Mouse (Mus musculus): ENCODE measurements around the gene Bmp2. TPM values are rescaled to one million over a fixed set of nuclear protein-coding genes. Genes with fewer than 3 reads are reported as not detected.

The Bmp2 gene
- total and polyA plus RNA-seq, 3 experiments, result 0.96 to 1.8 (median 1.6) TPM

DNA sequence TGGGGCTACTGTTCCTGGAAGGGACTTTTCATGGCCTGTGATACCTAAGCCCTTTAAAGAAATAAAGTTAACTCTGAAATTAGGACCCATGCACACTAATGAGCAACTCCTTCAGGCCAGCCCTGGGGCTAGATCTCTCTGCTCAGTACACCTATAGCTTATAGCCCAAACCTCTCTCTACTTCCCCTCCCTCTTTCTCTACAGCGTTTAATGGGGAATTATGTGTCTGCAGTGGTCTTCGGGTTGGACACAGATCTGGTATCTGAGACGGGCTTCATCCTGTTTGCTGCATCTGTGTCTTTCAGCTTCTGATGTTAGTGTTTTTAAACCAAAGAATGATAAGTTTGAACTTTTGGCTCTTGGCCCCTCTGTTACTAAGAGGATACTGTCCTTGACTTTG lies 18.9 kb upstream of the Bmp2 start:
- Histone ChIP-seq H3K4me1 (ENCODE audit: control insufficient read depth, insufficient read depth, low read length) (no peaks in the 10 kb centered on the region), H3K27ac (no peak overlapping the region), H3K36me3 (ENCODE audit: control insufficient read depth, insufficient read depth, low read length) (no peaks in the 10 kb centered on the region), H3K4me3 (no peak overlapping the region), H3K9ac (ENCODE audit: low read depth, low read length) (no peak overlapping the region), H3K27me3 (ENCODE audit: control insufficient read depth, insufficient read depth, low read length) (no peaks in the 10 kb centered on the region), H3K79me2 (replicated peaks; ENCODE audit: control insufficient read depth, insufficient read depth, low read length) (no peaks in the 10 kb centered on the region)
- TF ChIP-seq CTCF (IDR thresholded peaks at IDR 0.05), result no peak
- TF ChIP-seq EP300 (IDR thresholded peaks at IDR 0.05; ENCODE audit: insufficient read depth, low read depth, low read length), result no peak
- TF ChIP-seq POLR2A (IDR thresholded peaks at IDR 0.05; ENCODE audit: insufficient read depth, low read depth, low read length), result no peak
- intact Hi-C loops (cut with DNase I), result no loop called here
- DNase-seq, result no peak
- 39% methylated on average over 3 of the region's 3 CpGs for WGBS

DNA sequence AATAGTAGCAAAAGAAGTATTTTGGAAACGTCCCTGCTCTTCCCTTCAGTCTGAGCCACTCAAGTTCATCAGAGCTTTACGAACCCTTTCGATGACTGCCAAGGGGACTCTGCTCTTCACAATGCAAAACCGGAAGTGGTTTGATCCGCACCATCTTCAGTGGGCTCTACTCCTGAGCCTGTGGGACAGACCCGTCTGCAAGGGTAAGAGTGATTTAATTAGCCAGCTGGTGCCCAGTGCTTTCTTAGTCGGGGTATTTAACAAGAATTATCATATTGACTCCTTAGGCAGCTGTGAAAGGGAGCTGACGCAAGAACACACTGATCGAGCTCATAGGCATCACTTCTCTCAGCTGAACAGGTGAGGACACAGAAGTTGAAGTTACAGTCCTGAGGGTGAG lies 16.5 kb upstream of the Bmp2 start:
- intact Hi-C loops (cut with DNase I), result no loop called here
- no peaks in the 10 kb centered on the region for H3K36me3 ChIP-seq (ENCODE audit: control insufficient read depth, insufficient read depth, low read length)
- H3K27ac ChIP-seq, result no peak overlapping the region
- H3K4me3 ChIP-seq, result no peak overlapping the region
- 84% methylated on average over 9 of the region's 9 CpGs for WGBS
- H3K9ac ChIP-seq (ENCODE audit: low read depth, low read length), result no peak overlapping the region
- no peaks in the 10 kb centered on the region for H3K4me1 ChIP-seq (ENCODE audit: control insufficient read depth, insufficient read depth, low read length)
- H3K27me3 ChIP-seq (ENCODE audit: control insufficient read depth, insufficient read depth, low read length), result no peaks in the 10 kb centered on the region
- no peak for DNase-seq
- TF ChIP-seq CTCF (IDR thresholded peaks at IDR 0.05) (no peak), POLR2A (IDR thresholded peaks at IDR 0.05; ENCODE audit: insufficient read depth, low read depth, low read length) (no peak), EP300 (IDR thresholded peaks at IDR 0.05; ENCODE audit: insufficient read depth, low read depth, low read length) (no peak)
- H3K79me2 ChIP-seq (replicated peaks; ENCODE audit: control insufficient read depth, insufficient read depth, low read length), result no peaks in the 10 kb centered on the region

DNA sequence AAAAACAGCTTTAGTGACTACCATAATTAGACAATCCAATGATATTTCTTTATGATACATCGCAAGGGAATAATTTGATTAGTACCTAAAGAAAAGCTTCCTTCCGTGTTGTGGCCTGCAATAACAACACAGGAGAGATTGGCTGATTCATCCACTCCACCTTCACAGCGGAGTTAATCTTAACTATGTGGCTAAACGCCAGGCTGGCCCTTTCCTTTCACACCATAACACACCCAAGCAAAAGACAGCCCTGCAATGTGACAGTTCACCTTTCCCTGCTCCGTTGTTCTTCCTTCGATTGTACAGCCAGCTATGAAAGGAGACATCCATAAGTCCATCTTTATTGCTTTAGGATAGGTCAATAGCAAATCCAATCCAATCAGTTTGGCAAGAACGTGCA lies 15.1 kb upstream of the Bmp2 start:
- no peaks in the 10 kb centered on the region for H3K4me1 ChIP-seq (ENCODE audit: control insufficient read depth, insufficient read depth, low read length)
- H3K9ac ChIP-seq (ENCODE audit: low read depth, low read length), result no peak overlapping the region
- no peak for DNase-seq
- no peaks in the 10 kb centered on the region for H3K27me3 ChIP-seq (ENCODE audit: control insufficient read depth, insufficient read depth, low read length)
- TF ChIP-seq POLR2A (IDR thresholded peaks at IDR 0.05; ENCODE audit: insufficient read depth, low read depth, low read length) (no peak), CTCF (IDR thresholded peaks at IDR 0.05) (no peak), EP300 (IDR thresholded peaks at IDR 0.05; ENCODE audit: insufficient read depth, low read depth, low read length) (no peak)
- H3K27ac ChIP-seq, result no peak overlapping the region
- H3K79me2 ChIP-seq (replicated peaks; ENCODE audit: control insufficient read depth, insufficient read depth, low read length), result no peaks in the 10 kb centered on the region
- WGBS, result 47% methylated on average over 7 of the region's 7 CpGs
- H3K36me3 ChIP-seq (ENCODE audit: control insufficient read depth, insufficient read depth, low read length), result no peaks in the 10 kb centered on the region
- no peak overlapping the region for H3K4me3 ChIP-seq
- intact Hi-C loops (cut with DNase I), result no loop called here

DNA sequence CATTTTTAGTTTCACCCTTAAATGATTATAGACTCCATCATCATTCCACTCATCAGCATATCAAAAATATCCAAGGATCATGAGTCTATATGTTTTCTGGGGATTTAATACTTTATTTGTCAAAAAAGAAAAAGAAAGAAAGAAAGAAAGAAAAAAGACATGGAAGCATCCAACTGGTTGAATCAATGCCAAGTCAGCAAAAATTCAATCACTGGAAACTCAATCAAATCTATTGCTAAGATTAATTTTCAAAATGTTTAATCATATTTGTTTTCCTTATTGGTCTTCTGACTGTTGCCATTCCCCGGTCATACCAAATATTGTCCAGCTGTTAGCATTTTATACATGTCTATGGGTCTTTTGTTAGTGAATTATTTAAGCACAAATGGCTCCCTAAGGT lies 11.3 kb upstream of the Bmp2 start:
- no peak for TF ChIP-seq EP300 (IDR thresholded peaks at IDR 0.05; ENCODE audit: insufficient read depth, low read depth, low read length)
- TF ChIP-seq POLR2A (IDR thresholded peaks at IDR 0.05; ENCODE audit: insufficient read depth, low read depth, low read length), result no peak
- no peak for TF ChIP-seq CTCF (IDR thresholded peaks at IDR 0.05)
- Histone ChIP-seq H3K4me1 (ENCODE audit: control insufficient read depth, insufficient read depth, low read length) (no peaks in the 10 kb centered on the region), H3K9ac (ENCODE audit: low read depth, low read length) (no peak overlapping the region), H3K79me2 (replicated peaks; ENCODE audit: control insufficient read depth, insufficient read depth, low read length) (no peaks in the 10 kb centered on the region), H3K27me3 (ENCODE audit: control insufficient read depth, insufficient read depth, low read length) (no peaks in the 10 kb centered on the region), H3K36me3 (ENCODE audit: control insufficient read depth, insufficient read depth, low read length) (no peaks in the 10 kb centered on the region), H3K27ac (no peak overlapping the region), H3K4me3 (no peak overlapping the region)
- DNase-seq, result no peak
- WGBS, result 88% methylated on average over 1 of the region's 1 CpGs
- intact Hi-C loops (cut with DNase I), result no loop called here

DNA sequence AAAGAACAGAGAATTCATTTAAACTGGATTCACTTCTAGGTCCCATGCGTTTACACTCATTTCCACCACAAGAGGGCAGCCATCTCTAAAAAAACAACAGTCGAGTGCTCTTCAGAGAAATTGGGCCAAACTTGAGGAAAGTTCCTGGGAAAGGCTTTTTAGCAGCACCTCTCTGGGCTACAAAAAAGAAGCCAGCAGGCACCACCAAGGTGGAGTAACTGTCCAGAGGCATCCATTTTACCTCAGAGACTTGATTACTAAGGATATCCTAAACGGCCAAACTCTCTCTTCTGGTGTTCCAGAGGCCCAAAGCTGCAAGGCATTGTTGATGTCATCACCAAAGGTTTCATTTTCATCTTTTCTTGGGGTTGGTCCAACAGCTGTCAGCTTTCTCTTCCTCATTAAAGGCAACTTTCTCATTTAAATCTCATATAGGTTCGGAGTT lies 1.7 kb upstream of the Bmp2 start:
- H3K27me3 ChIP-seq (ENCODE audit: control insufficient read depth, insufficient read depth, low read length), result peaks cover 9% of the 10 kb centered on the region; the same call in 1 of the 2 replicates
- no peak overlapping the region for H3K4me3 ChIP-seq
- no peak overlapping the region; the same call in 1 of the 2 replicates for H3K27ac ChIP-seq
- peak; percentile 57 to 64 for DNase-seq
- intact Hi-C loops (cut with DNase I), result loop anchor here (5.0 to 10.0 kb wide), 3 partner anchors 115 to 932 kb away; no protein-coding TSS in a partner anchor
- no peaks in the 10 kb centered on the region for H3K79me2 ChIP-seq (replicated peaks; ENCODE audit: control insufficient read depth, insufficient read depth, low read length)
- H3K36me3 ChIP-seq (ENCODE audit: control insufficient read depth, insufficient read depth, low read length), result no peaks in the 10 kb centered on the region
- no peaks in the 10 kb centered on the region; the same call in 1 of the 2 replicates for H3K4me1 ChIP-seq (ENCODE audit: control insufficient read depth, insufficient read depth, low read length)
- 17% methylated on average over 4 of the region's 4 CpGs for WGBS
- no peak overlapping the region for H3K9ac ChIP-seq (ENCODE audit: low read depth, low read length)
- TF ChIP-seq CTCF (IDR thresholded peaks at IDR 0.05) (peak; percentile 85), POLR2A (IDR thresholded peaks at IDR 0.05; ENCODE audit: insufficient read depth, low read depth, low read length) (no peak)

DNA sequence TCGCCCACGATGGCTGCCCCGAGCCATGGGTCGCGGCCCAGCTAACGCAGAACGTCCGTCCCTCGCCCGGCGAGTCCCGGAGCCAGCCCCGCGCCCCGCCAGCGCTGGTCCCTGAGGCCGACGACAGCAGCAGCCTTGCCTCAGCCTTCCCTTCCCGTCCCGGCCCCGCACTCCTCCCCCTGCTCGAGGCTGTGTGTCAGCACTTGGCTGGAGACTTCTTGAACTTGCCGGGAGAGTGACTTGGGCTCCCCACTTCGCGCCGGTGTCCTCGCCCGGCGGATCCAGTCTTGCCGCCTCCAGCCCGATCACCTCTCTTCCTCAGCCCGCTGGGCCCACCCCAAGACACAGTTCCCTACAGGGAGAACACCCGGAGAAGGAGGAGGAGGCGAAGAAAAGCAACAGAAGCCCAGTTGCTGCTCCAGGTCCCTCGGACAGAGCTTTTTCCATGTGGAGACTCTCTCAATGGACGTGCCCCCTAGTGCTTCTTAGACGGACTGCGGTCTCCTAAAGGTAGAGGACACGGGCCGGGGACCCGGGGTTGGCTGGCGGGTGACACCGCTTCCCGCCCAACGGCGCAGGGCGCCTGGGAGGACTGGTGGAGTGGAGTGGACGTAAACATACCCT lies 995 bp downstream of the Bmp2 start:
- no peaks in the 10 kb centered on the region for H3K36me3 ChIP-seq (ENCODE audit: control insufficient read depth, insufficient read depth, low read length)
- peak overlapping the region; percentile 54 for H3K27ac ChIP-seq
- TF ChIP-seq EP300 (IDR thresholded peaks at IDR 0.05; ENCODE audit: insufficient read depth, low read depth, low read length), result no peak
- no peak for TF ChIP-seq POLR2A (IDR thresholded peaks at IDR 0.05; ENCODE audit: insufficient read depth, low read depth, low read length)
- no peak for TF ChIP-seq CTCF (IDR thresholded peaks at IDR 0.05)
- H3K4me1 ChIP-seq (ENCODE audit: control insufficient read depth, insufficient read depth, low read length), result no peaks in the 10 kb centered on the region; the same call in 1 of the 2 replicates
- no peaks in the 10 kb centered on the region for H3K79me2 ChIP-seq (replicated peaks; ENCODE audit: control insufficient read depth, insufficient read depth, low read length)
- H3K27me3 ChIP-seq (ENCODE audit: control insufficient read depth, insufficient read depth, low read length), result peaks cover 9% of the 10 kb centered on the region; the same call in 1 of the 2 replicates
- H3K9ac ChIP-seq (ENCODE audit: low read depth, low read length), result peak overlapping the region; percentile 74
- DNase-seq, result peak; percentile 66 to 72
- peak overlapping the region; percentile 60 for H3K4me3 ChIP-seq
- WGBS, result 3% methylated on average over 48 of the region's 48 CpGs
- intact Hi-C loops (cut with DNase I), result loop anchor here (5.0 to 10.0 kb wide), 3 partner anchors 118 to 929 kb away; no protein-coding TSS in a partner anchor

All from heart, adult 2 months (tissue).